Mouse (Mus musculus) hindbrain, embryonic 13.5 days (tissue): ENCODE data around the gene Kif21b. TPM values are rescaled to one million over a fixed set of nuclear protein-coding genes. Genes with fewer than 3 reads are reported as not detected.
A peak's percentile ranks its signal among the peaks of the same experiment; 100 is the strongest.

Source experiments
- ATAC-seq: fragments of 200-750 bp; cut with Nextera tagmentation; 2 replicates; pipeline ENCODE4 v1.8.0; 2017; ENCODE audit warnings: moderate TSS enrichment; ENCODE audit not compliant: low FRiP score
- H3K27ac ChIP-seq: fragments of 300-500 bp; sonication (generic); 2 replicates; pipeline ENCODE4 v1.5.1; 2015; ENCODE audit warnings: inconsistent platforms, mild to moderate bottlenecking, moderate library complexity
- H3K27me3 ChIP-seq: fragments of 300-500 bp; sonication (generic); 2 replicates; pipeline ENCODE4 v1.6.1; 2015; ENCODE audit warnings: mild to moderate bottlenecking, inconsistent platforms
- H3K36me3 ChIP-seq: fragments of 300-500 bp; sonication (generic); 2 replicates; pipeline ENCODE4 v1.6.1; 2015; ENCODE audit warnings: mild to moderate bottlenecking, inconsistent platforms
- H3K4me1 ChIP-seq: fragments of 300-500 bp; sonication (generic); replicated peaks from 2 replicates; pipeline ENCODE4 v1.6.1; 2015; ENCODE audit warnings: inconsistent platforms
- H3K4me2 ChIP-seq: fragments of 300-500 bp; sonication (generic); 2 replicates; pipeline ENCODE4 v1.6.1; 2015; ENCODE audit warnings: inconsistent platforms, mild to moderate bottlenecking, moderate library complexity
- H3K4me3 ChIP-seq: fragments of 300-500 bp; sonication (generic); 2 replicates; pipeline ENCODE4 v1.5.1; 2015; ENCODE audit warnings: mild to moderate bottlenecking, inconsistent platforms
- H3K9ac ChIP-seq: fragments of 300-500 bp; sonication (generic); 2 replicates; pipeline ENCODE4 v1.6.1; 2015; ENCODE audit warnings: mild to moderate bottlenecking, inconsistent platforms
- H3K9me3 ChIP-seq: fragments of 300-500 bp; sonication (generic); 2 replicates; pipeline ENCODE4 v1.6.1; 2016; ENCODE audit warnings: inconsistent platforms
- WGBS: fragments of 180-500 bp; shearing (Covaris S2); methylation state at CpG from one replicate; pipeline ENCODE4 v1.1.7; 2015; 5-methylcytosine and 5-hydroxymethylcytosine counted together
- polyA plus RNA-seq: library from polyadenylated mRNA; unstranded; fragments of >200 nt; fragmentation: Nextera tagmentation; extraction: Ambion mirVana; gene quantifications from 2 replicates; pipeline ENCODE4 v1.2.1, GENCODE M21; 2015

The Kif21b gene
- polyA plus RNA-seq, 1 experiment from 2014 or later = 43.7 TPM

DNA sequence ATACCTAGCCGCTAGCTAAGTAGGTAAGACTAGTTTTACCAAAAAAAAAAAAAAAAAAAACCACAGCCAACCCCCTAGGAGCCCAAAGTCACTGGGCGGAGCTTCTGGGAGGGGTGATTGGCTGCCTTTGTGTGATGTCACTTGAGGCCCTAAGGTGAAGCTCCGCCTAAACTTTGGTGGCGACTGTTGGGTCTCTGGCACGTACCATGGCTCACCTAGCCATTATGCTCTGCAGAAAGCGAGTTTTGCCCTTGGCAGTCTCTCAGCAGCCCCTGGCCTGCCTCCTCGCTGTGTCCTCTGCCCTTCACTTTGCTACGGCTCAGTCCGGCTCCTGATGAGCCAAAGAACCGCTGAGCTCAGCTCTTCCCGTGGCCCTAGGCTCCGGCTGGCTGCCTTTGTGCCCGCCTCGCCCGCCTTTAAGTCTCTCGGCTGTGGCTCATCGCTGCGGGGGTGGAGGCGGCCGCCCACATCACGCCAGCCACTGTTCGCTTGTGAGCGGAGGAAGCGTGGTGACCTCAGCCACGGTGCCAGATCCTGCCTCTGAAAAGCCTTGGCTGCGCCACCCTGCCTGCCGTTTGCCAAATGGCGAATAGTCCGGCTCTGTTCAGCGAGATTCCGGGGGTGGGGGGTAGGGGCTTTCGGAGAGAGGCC, 8.9 kb downstream of the Kif21b start:
- WGBS = under 1% methylated on average over 32 of the region's 32 CpGs
- H3K36me3 ChIP-seq = peaks cover 12% of the 10 kb centered on the region
- H3K4me3 ChIP-seq = peak overlapping the region; percentile 44
- no peaks in the 10 kb centered on the region for H3K27me3 ChIP-seq
- H3K9me3 ChIP-seq = no peaks in the 10 kb centered on the region
- H3K9ac ChIP-seq = peak overlapping the region; percentile 71
- peak; percentile 18 for ATAC-seq
- H3K4me2 ChIP-seq = peak overlapping the region; percentile 80
- H3K4me1 ChIP-seq = peaks cover 98% of the 10 kb centered on the region
- peak overlapping the region; percentile 84 for H3K27ac ChIP-seq

DNA sequence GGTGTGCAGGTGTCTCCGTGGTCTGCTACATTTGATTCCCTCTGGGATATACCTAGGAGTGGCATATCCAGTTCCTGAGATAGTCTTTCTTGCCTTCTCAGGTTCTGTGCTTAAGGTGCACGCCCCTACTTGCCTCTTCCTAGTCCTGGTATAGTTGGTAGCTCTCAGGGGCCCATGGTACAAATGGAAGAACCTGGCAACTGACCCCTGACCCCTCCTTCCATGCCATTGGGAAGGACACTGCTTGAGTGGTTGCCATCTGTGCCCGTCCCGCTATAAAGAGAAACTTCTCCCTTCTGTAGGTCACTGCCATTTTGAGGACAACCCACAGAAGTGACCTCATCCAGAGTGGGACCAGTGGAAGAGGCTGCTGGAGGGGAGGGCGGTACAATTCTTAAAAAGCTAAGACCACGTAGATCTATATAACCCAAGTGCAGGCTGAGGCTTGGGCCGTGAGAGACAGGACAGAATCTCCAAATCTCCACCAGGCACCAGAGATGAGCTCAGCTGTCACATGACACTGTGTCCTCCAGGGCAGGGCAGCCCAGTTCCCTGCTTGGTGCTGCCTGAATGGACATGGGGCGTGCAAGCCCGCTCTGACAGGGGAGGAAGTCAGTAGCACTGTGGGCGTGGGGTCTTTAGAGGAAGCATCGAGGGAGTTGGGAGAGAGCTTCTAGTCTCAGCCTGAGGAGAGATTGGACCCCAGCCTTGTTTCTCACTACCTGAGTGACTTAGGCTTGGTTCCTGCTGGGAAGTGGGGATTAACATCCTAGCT, 10.2 kb downstream of the Kif21b start:
- 0 out of 2 replicates have a peak overlapping the region, but pooled peaks have one; percentile 51 for H3K9ac ChIP-seq
- peaks cover 86% of the 10 kb centered on the region for H3K4me1 ChIP-seq
- peak overlapping the region; percentile 80 for H3K4me2 ChIP-seq
- peaks cover 23% of the 10 kb centered on the region for H3K36me3 ChIP-seq
- whole genome bisulfite sequencing = 79% methylated on average over 11 of the region's 11 CpGs
- ATAC-seq = no peak
- H3K27ac ChIP-seq = peak overlapping the region; percentile 73
- no peak overlapping the region for H3K4me3 ChIP-seq
- no peaks in the 10 kb centered on the region for H3K27me3 ChIP-seq
- no peaks in the 10 kb centered on the region for H3K9me3 ChIP-seq

DNA sequence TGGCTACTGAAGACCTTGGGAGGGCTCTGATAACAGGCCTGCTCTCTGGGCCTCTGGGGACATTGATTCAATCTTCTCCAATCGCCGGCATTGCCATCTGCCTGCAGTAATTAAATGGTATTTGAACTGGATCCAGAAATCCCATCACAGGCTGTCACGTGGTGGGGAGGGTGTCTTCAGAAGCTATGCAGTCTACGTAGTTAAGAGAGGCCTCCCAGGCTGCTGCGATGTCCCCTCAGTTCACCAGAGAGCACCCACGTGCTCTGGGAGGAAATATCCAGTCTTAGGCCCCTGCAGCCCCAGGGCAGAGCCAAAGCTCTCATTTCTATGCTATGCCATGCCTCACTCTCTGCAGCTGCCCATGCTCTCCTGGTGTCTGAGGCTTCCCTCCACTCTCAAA, 11.1 kb downstream of the Kif21b start:
- Histone ChIP-seq H3K27me3 (no peaks in the 10 kb centered on the region), H3K9me3 (no peaks in the 10 kb centered on the region), H3K27ac (peak overlapping the region; percentile 73), H3K36me3 (peaks cover 27% of the 10 kb centered on the region), H3K4me3 (no peak overlapping the region), H3K4me2 (peak overlapping the region; percentile 26), H3K4me1 (peaks cover 76% of the 10 kb centered on the region), H3K9ac (peak overlapping the region; percentile 51)
- peak; percentile 50 for ATAC-seq
- 7% methylated on average over 6 of the region's 6 CpGs for WGBS

DNA sequence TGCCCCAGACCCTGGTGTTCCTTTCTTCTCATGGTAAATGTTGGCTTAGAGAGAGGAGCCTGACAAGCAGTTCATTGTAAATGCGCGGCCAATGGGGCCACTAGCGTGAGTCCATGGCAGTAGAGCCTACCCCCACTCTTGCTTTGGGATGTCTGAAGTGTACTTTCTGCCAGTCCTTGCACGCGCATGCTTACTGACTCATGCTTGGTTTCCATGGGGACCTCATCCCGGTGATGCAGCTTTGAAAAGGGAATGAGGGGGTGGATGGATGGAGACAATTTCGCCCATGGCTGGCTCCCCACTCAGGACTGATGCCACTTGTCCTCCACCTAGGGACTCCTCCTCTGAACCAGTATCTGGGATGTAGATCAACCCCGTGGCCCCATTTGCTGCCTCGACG, 12.3 kb downstream of the Kif21b start:
- Histone ChIP-seq H3K36me3 (peaks cover 39% of the 10 kb centered on the region), H3K27ac (no peak overlapping the region), H3K9ac (peak overlapping the region; percentile 19; the same call in 1 of the 2 replicates), H3K4me3 (no peak overlapping the region), H3K9me3 (no peaks in the 10 kb centered on the region), H3K4me2 (0 out of 2 replicates have a peak overlapping the region, but pooled peaks have one; percentile 17), H3K27me3 (no peaks in the 10 kb centered on the region), H3K4me1 (peaks cover 64% of the 10 kb centered on the region)
- WGBS = 42% methylated on average over 10 of the region's 10 CpGs
- ATAC-seq = no peak

DNA sequence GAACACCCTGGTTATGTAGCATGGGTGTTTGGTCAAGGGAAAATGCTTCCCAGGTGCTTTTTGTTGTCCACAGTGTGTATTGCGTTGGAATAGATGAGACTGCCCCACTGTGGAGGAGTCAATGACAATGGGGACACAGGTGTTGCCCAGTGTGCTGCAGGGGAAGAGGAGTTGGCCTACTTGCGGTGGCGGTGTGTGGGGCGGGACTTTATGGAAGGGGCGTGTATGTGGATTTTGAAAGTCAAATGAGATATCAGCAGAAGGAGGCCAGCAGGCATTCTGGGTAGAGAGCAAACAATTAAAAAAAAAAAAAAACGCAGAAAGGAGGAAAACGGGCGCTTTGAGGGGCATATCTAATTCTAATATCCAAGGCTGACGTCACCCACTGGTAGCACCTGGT, 18.5 kb downstream of the Kif21b start:
- Histone ChIP-seq H3K27ac (no peak overlapping the region), H3K4me2 (no peak overlapping the region), H3K4me3 (no peak overlapping the region), H3K4me1 (peaks cover 3% of the 10 kb centered on the region), H3K27me3 (no peaks in the 10 kb centered on the region), H3K36me3 (peaks cover 96% of the 10 kb centered on the region), H3K9me3 (no peaks in the 10 kb centered on the region), H3K9ac (no peak overlapping the region)
- no peak for ATAC-seq
- 71% methylated on average over 9 of the region's 9 CpGs for WGBS

DNA sequence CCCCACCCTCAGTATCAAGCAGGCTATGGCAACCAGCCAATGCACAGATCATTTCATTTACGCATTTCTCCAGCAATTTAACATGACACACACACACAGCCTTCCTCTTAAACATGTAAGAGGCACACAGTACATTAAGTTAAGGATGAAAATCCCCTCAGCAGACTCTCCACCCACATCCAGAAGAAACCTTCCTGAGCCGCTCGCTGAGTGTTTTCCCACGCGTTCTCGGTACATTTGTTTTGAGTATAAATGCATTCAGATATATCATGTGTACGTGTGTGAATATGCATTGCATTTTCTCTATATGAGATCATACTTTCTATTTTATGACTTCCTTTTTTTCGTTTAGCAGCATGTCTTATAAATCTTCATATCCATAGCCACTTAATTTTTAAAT, 20.2 kb downstream of the Kif21b start:
- no peak overlapping the region for H3K4me3 ChIP-seq
- H3K4me2 ChIP-seq = no peak overlapping the region
- no peaks in the 10 kb centered on the region for H3K9me3 ChIP-seq
- no peaks in the 10 kb centered on the region for H3K4me1 ChIP-seq
- WGBS = 91% methylated on average over 8 of the region's 8 CpGs
- no peak for ATAC-seq
- H3K9ac ChIP-seq = no peak overlapping the region
- no peaks in the 10 kb centered on the region for H3K27me3 ChIP-seq
- H3K27ac ChIP-seq = no peak overlapping the region
- H3K36me3 ChIP-seq = peaks cover 98% of the 10 kb centered on the region

DNA sequence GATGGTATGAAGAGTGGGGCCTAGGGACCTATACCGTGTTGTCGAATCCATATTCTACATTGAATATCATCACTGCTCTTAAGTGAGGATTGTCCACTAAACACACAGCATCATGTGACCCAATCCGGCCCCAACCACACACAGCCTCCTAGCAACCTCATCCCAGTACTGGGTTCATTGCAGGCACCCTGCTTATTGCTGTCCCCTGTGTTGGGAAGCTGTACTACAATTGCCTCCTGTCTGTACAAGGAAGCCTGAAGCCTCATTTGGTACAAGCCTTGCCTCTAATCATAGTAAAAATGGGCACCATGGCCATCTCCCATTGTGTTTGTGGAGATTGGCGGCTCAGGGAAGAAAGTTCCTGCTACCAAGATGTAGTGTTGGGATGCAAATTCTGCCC, 25.1 kb downstream of the Kif21b start:
- no peak overlapping the region for H3K27ac ChIP-seq
- no peak overlapping the region for H3K4me2 ChIP-seq
- H3K4me1 ChIP-seq = no peaks in the 10 kb centered on the region
- H3K27me3 ChIP-seq = no peaks in the 10 kb centered on the region
- no peaks in the 10 kb centered on the region for H3K9me3 ChIP-seq
- no peak overlapping the region for H3K9ac ChIP-seq
- H3K36me3 ChIP-seq = peaks cover 98% of the 10 kb centered on the region
- WGBS = 94% methylated on average over 4 of the region's 4 CpGs
- ATAC-seq = no peak
- no peak overlapping the region for H3K4me3 ChIP-seq

DNA sequence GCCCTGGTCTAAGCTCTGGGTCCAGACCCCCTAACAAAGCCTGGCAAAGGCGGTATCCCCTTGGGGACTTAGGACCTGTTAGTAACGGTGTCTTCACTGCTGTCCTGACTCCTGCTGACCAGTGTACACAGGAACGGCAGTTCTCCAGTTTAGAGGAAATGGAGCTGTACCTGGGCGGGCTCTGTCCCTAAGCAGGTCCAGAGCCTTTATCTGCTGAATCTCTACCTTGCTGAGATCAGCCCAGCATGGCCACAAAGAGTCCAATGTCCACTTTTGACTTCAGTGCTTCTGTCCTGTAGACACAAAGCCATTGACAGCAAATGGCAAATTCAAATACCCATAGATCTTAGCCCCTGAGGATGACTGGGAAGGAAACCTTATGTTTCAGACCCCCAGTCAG, 25.8 kb downstream of the Kif21b start:
- Histone ChIP-seq H3K4me2 (no peak overlapping the region), H3K9ac (no peak overlapping the region), H3K9me3 (no peaks in the 10 kb centered on the region), H3K36me3 (peaks cover 98% of the 10 kb centered on the region), H3K4me1 (no peaks in the 10 kb centered on the region), H3K27ac (no peak overlapping the region), H3K4me3 (no peak overlapping the region), H3K27me3 (no peaks in the 10 kb centered on the region)
- WGBS = 91% methylated on average over 4 of the region's 4 CpGs
- no peak for ATAC-seq

DNA sequence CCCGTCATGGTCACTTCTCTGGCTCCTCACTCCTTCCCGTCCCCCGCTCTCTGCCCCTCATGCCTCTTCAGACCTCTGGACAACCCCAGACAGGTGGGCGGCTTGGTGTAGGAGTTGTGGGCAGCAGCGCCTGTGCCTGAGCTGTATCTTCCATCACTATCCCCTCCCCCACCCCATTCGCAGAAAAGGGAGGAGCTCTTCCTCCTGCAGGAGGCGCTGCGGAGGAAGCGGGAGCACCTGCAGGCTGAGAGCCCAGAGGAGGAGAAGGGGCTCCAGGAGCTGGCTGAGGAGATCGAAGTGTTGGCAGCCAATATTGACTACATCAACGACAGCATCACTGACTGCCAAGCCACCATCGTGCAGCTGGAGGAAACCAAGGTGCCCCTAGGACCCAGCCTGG, 28.6 kb downstream of the Kif21b start:
- no peaks in the 10 kb centered on the region for H3K9me3 ChIP-seq
- no peaks in the 10 kb centered on the region for H3K27me3 ChIP-seq
- H3K4me2 ChIP-seq = no peak overlapping the region
- peaks cover 98% of the 10 kb centered on the region for H3K36me3 ChIP-seq
- H3K4me1 ChIP-seq = no peaks in the 10 kb centered on the region
- no peak overlapping the region for H3K27ac ChIP-seq
- H3K4me3 ChIP-seq = no peak overlapping the region
- no peak overlapping the region for H3K9ac ChIP-seq
- WGBS = 45% methylated on average over 12 of the region's 12 CpGs
- ATAC-seq = no peak

DNA sequence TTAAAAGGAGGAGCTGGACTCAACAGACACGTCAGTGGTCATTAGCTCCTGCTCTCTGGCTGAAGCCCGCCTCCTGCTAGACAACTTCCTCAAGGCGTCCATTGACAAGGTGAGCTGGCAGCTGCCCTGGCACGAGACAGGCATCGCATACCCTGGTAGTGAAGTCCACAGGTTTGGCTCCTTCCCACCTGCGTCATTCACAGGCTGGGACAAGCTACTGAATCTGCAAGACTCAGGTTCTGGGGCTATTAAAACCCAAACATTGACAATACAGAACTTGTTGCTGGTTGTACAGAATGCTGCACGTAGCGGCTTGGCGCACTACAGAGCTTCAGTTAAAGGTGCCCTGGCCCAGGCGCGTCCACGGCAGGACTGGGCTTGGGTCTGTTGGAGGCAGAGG, 29.1 kb downstream of the Kif21b start:
- Histone ChIP-seq H3K36me3 (peaks cover 98% of the 10 kb centered on the region), H3K27ac (no peak overlapping the region), H3K9ac (no peak overlapping the region), H3K4me2 (no peak overlapping the region), H3K27me3 (no peaks in the 10 kb centered on the region), H3K4me3 (no peak overlapping the region), H3K4me1 (no peaks in the 10 kb centered on the region), H3K9me3 (no peaks in the 10 kb centered on the region)
- no peak for ATAC-seq
- WGBS = 92% methylated on average over 12 of the region's 12 CpGs

DNA sequence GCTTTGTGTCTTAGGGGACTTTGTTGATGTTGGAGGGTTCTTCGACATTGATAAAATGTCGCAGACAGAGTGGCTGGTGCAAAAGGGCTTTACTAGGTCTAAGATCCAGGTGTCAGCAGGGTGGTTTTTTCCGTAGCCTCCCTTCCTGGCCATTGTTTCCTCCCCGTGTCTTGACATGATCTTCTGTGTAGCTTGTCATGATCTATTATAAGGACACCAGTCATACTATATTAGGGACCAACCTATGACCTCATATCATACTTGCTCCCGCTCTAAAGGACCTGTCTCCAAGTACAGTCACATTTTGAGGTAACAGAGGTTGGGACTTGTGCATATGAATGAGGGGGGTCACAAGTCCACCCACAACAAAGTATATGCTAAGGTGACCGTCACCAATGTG, 29.7 kb downstream of the Kif21b start:
- peaks cover 98% of the 10 kb centered on the region for H3K36me3 ChIP-seq
- WGBS = 94% methylated on average over 6 of the region's 6 CpGs
- H3K27ac ChIP-seq = no peak overlapping the region
- H3K27me3 ChIP-seq = no peaks in the 10 kb centered on the region
- no peak overlapping the region for H3K4me3 ChIP-seq
- no peaks in the 10 kb centered on the region for H3K9me3 ChIP-seq
- no peak overlapping the region for H3K4me2 ChIP-seq
- H3K4me1 ChIP-seq = no peaks in the 10 kb centered on the region
- no peak overlapping the region for H3K9ac ChIP-seq
- no peak for ATAC-seq

DNA sequence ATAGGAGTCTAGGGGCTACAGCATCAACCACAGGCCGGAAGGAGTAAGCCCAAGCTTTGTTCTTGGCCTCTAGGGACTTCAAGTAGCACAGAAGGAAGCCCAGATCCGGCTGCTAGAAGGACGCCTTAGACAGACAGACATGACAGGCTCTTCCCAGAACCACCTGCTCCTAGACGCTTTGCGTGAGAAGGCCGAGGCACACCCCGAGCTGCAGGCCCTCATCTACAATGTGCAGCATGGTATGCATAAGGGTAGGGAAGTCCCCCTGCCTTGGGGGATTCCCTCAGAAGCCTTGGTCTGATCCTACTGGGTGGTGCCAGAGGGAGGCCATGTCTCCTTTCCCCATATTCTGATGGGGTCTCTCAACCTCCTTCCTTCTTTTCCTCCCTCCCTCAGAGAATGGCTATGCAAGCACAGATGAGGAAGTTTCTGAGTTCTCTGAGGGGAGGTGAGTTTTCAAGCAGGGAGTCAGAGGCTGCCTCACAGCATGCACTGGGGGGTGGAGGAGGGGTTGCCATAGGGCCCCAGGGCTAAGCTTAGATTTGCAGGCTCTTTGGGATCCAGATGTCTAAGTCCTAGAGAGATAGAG, 30.2 kb downstream of the Kif21b start:
- no peaks in the 10 kb centered on the region for H3K9me3 ChIP-seq
- H3K36me3 ChIP-seq = peaks cover 97% of the 10 kb centered on the region
- H3K4me1 ChIP-seq = no peaks in the 10 kb centered on the region
- no peak overlapping the region for H3K9ac ChIP-seq
- 95% methylated on average over 7 of the region's 7 CpGs for WGBS
- H3K4me3 ChIP-seq = no peak overlapping the region
- H3K4me2 ChIP-seq = no peak overlapping the region
- ATAC-seq = no peak
- no peak overlapping the region for H3K27ac ChIP-seq
- H3K27me3 ChIP-seq = no peaks in the 10 kb centered on the region
